Mouse (Mus musculus) stomach, postnatal 0 days (tissue): ENCODE data around the gene Fam169b.

Experiments used
- CTCF ChIP-seq: IDR thresholded peaks from 2 replicates; pipeline ENCODE4 v1.5.1; 2016; ENCODE audit warnings: antibody characterized with exemption, low read depth, mild to moderate bottlenecking, moderate library complexity
- EP300 ChIP-seq: optimal IDR thresholded peaks from 2 replicates; pipeline ENCODE3; 2016; ENCODE audit warnings: antibody characterized with exemption

GRCm38 (mm10) chr7:68257767-68258166 lies 15.9 kb upstream of the Fam169b start:
- TF ChIP-seq EP300 (no peak), CTCF (no peak)
